Mouse (Mus musculus) CH12.LX (cell line): ENCODE results near the gene Tbc1d15. TPM values are rescaled to one million over a fixed set of nuclear protein-coding genes. Genes with fewer than 3 reads are reported as not detected.

Experiments used
- DNase-seq: peaks from one replicate; pipeline ENCODE4 v3.0.0-alpha.2; 2013; ENCODE audit errors: extremely low read depth
- H3K27ac ChIP-seq: 2 replicates; pipeline ENCODE4 v1.5.1; 2012; ENCODE audit warnings: low read depth, mild to moderate bottlenecking, control low read depth, moderate library complexity; ENCODE audit not compliant: insufficient read depth
- H3K27me3 ChIP-seq: replicated peaks from 2 replicates; pipeline ENCODE3; 2012; ENCODE audit warnings: inconsistent platforms
- H3K36me3 ChIP-seq, 2 experiments: replicated peaks in 1 of 2; 2 replicates each; pipeline versions ENCODE3 to v1.6.1; 2012; ENCODE audit warnings: inconsistent platforms in 1 of 2, low read length in 1 of 2, mild to moderate bottlenecking in 1 of 2, mixed read lengths in 1 of 2, moderate library complexity in 1 of 2; ENCODE audit not compliant: control insufficient read depth in 1 of 2, insufficient read depth in 1 of 2
- H3K4me1 ChIP-seq, 2 experiments: 2 replicates each; pipeline ENCODE4 v1.6.1; 2012; ENCODE audit warnings: inconsistent platforms in 1 of 2, moderate library complexity in 1 of 2; ENCODE audit not compliant: insufficient read depth in 2 of 2, control insufficient read depth in 1 of 2
- H3K4me2 ChIP-seq: 2 replicates; pipeline ENCODE4 v1.6.1; 2012; ENCODE audit warnings: low read depth, mild to moderate bottlenecking, control low read depth; ENCODE audit not compliant: poor library complexity, insufficient read depth, severe bottlenecking
- H3K4me3 ChIP-seq, 3 experiments: fragments of 150-350 bp in 1 of 3; sonication (generic) in 1 of 3; replicated peaks in 1 of 3; 2 replicates each; pipeline versions ENCODE3 to v1.5.1; 2011 to 2012; ENCODE audit warnings: low read depth in 2 of 3, low read length in 2 of 3, mild to moderate bottlenecking in 2 of 3, moderate library complexity in 2 of 3, control low read depth in 1 of 3, improper control_type of control experiment in 1 of 3, inconsistent platforms in 1 of 3, mixed read lengths in 1 of 3; ENCODE audit not compliant: poor library complexity in 1 of 3
- H3K79me2 ChIP-seq: replicated peaks from 2 replicates; pipeline ENCODE4 v1.6.1; 2012; ENCODE audit warnings: mild to moderate bottlenecking, moderate library complexity; ENCODE audit not compliant: control insufficient read depth, poor library complexity, insufficient read depth, severe bottlenecking; ENCODE audit errors: extremely low read depth
- H3K9ac ChIP-seq: 2 replicates; pipeline ENCODE4 v1.6.1; 2012; ENCODE audit warnings: low read depth, mild to moderate bottlenecking, control low read depth, moderate library complexity; ENCODE audit not compliant: insufficient read depth
- H3K9me3 ChIP-seq: replicated peaks from 2 replicates; pipeline ENCODE3; 2012; ENCODE audit warnings: low read length, inconsistent platforms, mixed read lengths
- CHD1 ChIP-seq: IDR thresholded peaks from 2 replicates; pipeline ENCODE4 v1.6.1; 2012; ENCODE audit warnings: low read depth, low read length, improper control_type of control experiment, inconsistent platforms
- CHD2 ChIP-seq: IDR thresholded peaks from 2 replicates; pipeline ENCODE4 v1.6.1; 2011; ENCODE audit warnings: low read length, improper control_type of control experiment
- E2F4 ChIP-seq: IDR thresholded peaks from 2 replicates; pipeline ENCODE4 v1.6.1; 2011; ENCODE audit warnings: low read depth, low read length, improper control_type of control experiment; ENCODE audit not compliant: insufficient replicate concordance
- ELF1 ChIP-seq: IDR thresholded peaks from 2 replicates; pipeline ENCODE4 v1.6.1; 2014; ENCODE audit warnings: low read depth, mild to moderate bottlenecking, inconsistent platforms, low read length, improper control_type of control experiment
- EP300 ChIP-seq: IDR thresholded peaks from 2 replicates; pipeline ENCODE4 v1.6.1; 2011; ENCODE audit warnings: low read length, improper control_type of control experiment
- ETS1 ChIP-seq: conservative IDR thresholded peaks from 2 replicates; pipeline ENCODE4 v1.6.1; 2012; ENCODE audit warnings: low read depth, mild to moderate bottlenecking, inconsistent platforms, low read length, improper control_type of control experiment, moderate library complexity
- GABPA ChIP-seq: IDR thresholded peaks from 2 replicates; pipeline ENCODE4 v1.6.1; 2012; ENCODE audit warnings: low read depth, low read length, improper control_type of control experiment, inconsistent platforms; ENCODE audit not compliant: insufficient replicate concordance
- HCFC1 ChIP-seq: IDR thresholded peaks from 2 replicates; pipeline ENCODE4 v1.6.1; 2012; ENCODE audit warnings: low read depth, mild to moderate bottlenecking, inconsistent platforms, low read length, improper control_type of control experiment
- IRF4 ChIP-seq: IDR thresholded peaks from 2 replicates; pipeline ENCODE4 v1.6.1; 2014; ENCODE audit warnings: low read depth, mild to moderate bottlenecking, inconsistent platforms, low read length, improper control_type of control experiment
- JUN ChIP-seq: IDR thresholded peaks from 2 replicates; pipeline ENCODE4 v1.6.1; 2011; ENCODE audit warnings: low read depth, mild to moderate bottlenecking, low read length, improper control_type of control experiment, moderate library complexity; ENCODE audit not compliant: insufficient read depth
- KAT2A ChIP-seq: IDR thresholded peaks from 2 replicates; pipeline ENCODE4 v1.6.1; 2012; ENCODE audit warnings: low read length, improper control_type of control experiment, inconsistent platforms; ENCODE audit not compliant: insufficient replicate concordance
- MAFK ChIP-seq: IDR thresholded peaks from 2 replicates; pipeline ENCODE4 v1.6.1; 2011; ENCODE audit warnings: low read length, improper control_type of control experiment; ENCODE audit not compliant: insufficient replicate concordance
- MAX ChIP-seq: IDR thresholded peaks from 2 replicates; pipeline ENCODE4 v1.6.1; 2011; ENCODE audit warnings: low read length, improper control_type of control experiment
- MXI1 ChIP-seq: IDR thresholded peaks from 2 replicates; pipeline ENCODE4 v1.6.1; 2011; ENCODE audit warnings: mild to moderate bottlenecking, low read depth, low read length, improper control_type of control experiment
- NELFE ChIP-seq: IDR thresholded peaks from 2 replicates; pipeline ENCODE4 v1.6.1; 2011; ENCODE audit warnings: low read depth, low read length, improper control_type of control experiment
- POLR2A ChIP-seq: IDR thresholded peaks from 2 replicates; pipeline ENCODE4 v1.6.1; 2011; ENCODE audit warnings: low read depth, mild to moderate bottlenecking, improper control_type of control experiment, low read length
- RAD21 ChIP-seq: IDR thresholded peaks from 2 replicates; pipeline ENCODE4 v1.6.1; 2011; ENCODE audit warnings: low read depth, mild to moderate bottlenecking, low read length, improper control_type of control experiment, moderate library complexity
- SIN3A ChIP-seq: IDR thresholded peaks from 2 replicates; pipeline ENCODE4 v1.6.1; 2012; ENCODE audit warnings: low read length, improper control_type of control experiment, inconsistent platforms
- TBP ChIP-seq: conservative IDR thresholded peaks from 2 replicates; pipeline ENCODE4 v1.6.1; 2011; ENCODE audit warnings: low read depth, low read length, improper control_type of control experiment
- TCF12 ChIP-seq: IDR thresholded peaks from 2 replicates; pipeline ENCODE4 v1.6.1; 2014; ENCODE audit warnings: low read depth, mild to moderate bottlenecking, inconsistent platforms, low read length, improper control_type of control experiment
- UBTF ChIP-seq: IDR thresholded peaks from 2 replicates; pipeline ENCODE4 v1.6.1; 2012; ENCODE audit warnings: low read depth, mild to moderate bottlenecking, inconsistent platforms, low read length, improper control_type of control experiment, moderate library complexity
- USF1 ChIP-seq: IDR thresholded peaks from 2 replicates; pipeline ENCODE4 v1.6.1; 2014; ENCODE audit warnings: low read depth, mild to moderate bottlenecking, inconsistent platforms, low read length, improper control_type of control experiment
- ZC3H11A ChIP-seq: IDR thresholded peaks from 2 replicates; pipeline ENCODE4 v1.6.1; 2012; ENCODE audit warnings: low read depth, mild to moderate bottlenecking, inconsistent platforms, low read length, improper control_type of control experiment
- ZMIZ1 ChIP-seq: IDR thresholded peaks from 2 replicates; pipeline ENCODE4 v1.6.1; 2012; ENCODE audit warnings: low read depth, mild to moderate bottlenecking, inconsistent platforms, low read length, improper control_type of control experiment
- ZNF384 ChIP-seq: IDR thresholded peaks from 2 replicates; pipeline ENCODE4 v1.6.1; 2012; ENCODE audit warnings: low read depth, low read length, improper control_type of control experiment, inconsistent platforms
- dilution Hi-C: fragments of 300-500 bp; cut with MboI; formaldehyde crosslinking; loops from 2 replicates; pipeline ENCODE4 v1.14.3; 2020; ENCODE audit warnings: low sequenced_read_pairs; ENCODE audit not compliant: extremely low pct_unique_long_range_greater_than_20kb, extremely low pct_ligation_motif_present
- in situ Hi-C: fragments of 300-500 bp; cut with MboI; formaldehyde crosslinking; loops from 3 replicates; pipeline ENCODE4 v1.14.3; 2019; ENCODE audit warnings: low sequenced_read_pairs, low pct_ligation_motif_present, low pct_unique_long_range_greater_than_20kb, mixed read lengths
- polyA plus RNA-seq: library from polyadenylated mRNA; unstranded; fragments of >175 nt; gene quantifications from 2 replicates; pipeline ENCODE4 v1.2.1, GENCODE M21; 2012; ENCODE audit warnings: low read depth; ENCODE audit not compliant: insufficient read length
- total RNA-seq, 2 experiments: library from RNA; depleted of rRNA; stranded (reverse); fragments of 300-350 nt in 1 of 2; fragments of >200 nt in 1 of 2; gene quantifications; 2 replicates each; pipeline ENCODE4 v1.2.3; 2012 to 2014

The Tbc1d15 gene
- total and polyA plus RNA-seq, 3 experiments = 13.4 to 59.5 (median 23.3) TPM

- Histone ChIP-seq H3K27ac (no peak overlapping the region), H3K79me2 (no peaks in the 10 kb centered on the region), H3K4me1 (no peaks in the 10 kb centered on the region), H3K4me3 (no peak overlapping the region), H3K27me3 (no peaks in the 10 kb centered on the region), H3K9ac (no peak overlapping the region), H3K4me2 (no peak overlapping the region), H3K9me3 (no peaks in the 10 kb centered on the region), H3K36me3 (peaks cover 29 to 79% of the 10 kb centered on the region in 2 experiments)
- dilution Hi-C loops (no loop called here), in situ Hi-C loops (no loop called here)
- TF ChIP-seq NELFE = no peak
- no peak for TF ChIP-seq ELF1
- TF ChIP-seq ZC3H11A = no peak
- TF ChIP-seq GABPA = no peak
- TF ChIP-seq SIN3A = no peak
- TF ChIP-seq TCF12 = no peak
- TF ChIP-seq POLR2A = no peak
- no peak for TF ChIP-seq ZNF384
- TF ChIP-seq MAX = no peak
- no peak for TF ChIP-seq CHD1
- TF ChIP-seq E2F4 = no peak
- no peak for TF ChIP-seq ETS1
- DNase-seq = no peak
Observed at GRCm38 (mm10) chr10:115223845-115224244, 27.4 kb downstream of the Tbc1d15 start.

GRCm38 (mm10) chr10:115212916-115213580 is 38.2 kb downstream of the Tbc1d15 start:
- Histone ChIP-seq H3K4me3 (no peak overlapping the region), H3K79me2 (no peaks in the 10 kb centered on the region), H3K9me3 (no peaks in the 10 kb centered on the region), H3K9ac (no peak overlapping the region), H3K4me2 (no peak overlapping the region), H3K27me3 (no peaks in the 10 kb centered on the region), H3K36me3 (peaks cover 45 to 81% of the 10 kb centered on the region in 2 experiments), H3K27ac (no peak overlapping the region), H3K4me1 (no peaks in the 10 kb centered on the region)
- dilution Hi-C loops (no loop called here), in situ Hi-C loops (no loop called here)
- DNase-seq = no peak
- TF ChIP-seq EP300 (no peak), POLR2A (no peak), MAX (no peak), ZMIZ1 (no peak)

- Histone ChIP-seq H3K27me3 (no peaks in the 10 kb centered on the region), H3K79me2 (no peaks in the 10 kb centered on the region), H3K4me1 (no peaks in the 10 kb centered on the region), H3K36me3 (peaks cover 30 to 82% of the 10 kb centered on the region in 2 experiments), H3K9ac (no peak overlapping the region), H3K9me3 (no peaks in the 10 kb centered on the region), H3K4me2 (no peak overlapping the region), H3K27ac (no peak overlapping the region), H3K4me3 (no peak overlapping the region)
- in situ Hi-C loops (no loop called here), dilution Hi-C loops (no loop called here)
- TF ChIP-seq EP300 (no peak), KAT2A (no peak), IRF4 (no peak), MAX (no peak), TBP (no peak), MXI1 (no peak), UBTF (no peak), HCFC1 (no peak), ZMIZ1 (no peak), TCF12 (no peak), CHD2 (no peak), RAD21 (no peak), JUN (no peak), MAFK (no peak), USF1 (no peak)
- no peak for DNase-seq
Observed at GRCm38 (mm10) chr10:115205825-115206224, 45.4 kb downstream of the Tbc1d15 start.
